Mouse (Mus musculus): ENCODE results near the gene Nek9. TPM values are rescaled to one million over a fixed set of nuclear protein-coding genes. Genes with fewer than 3 reads are reported as not detected.

Nek9 gene
- total RNA-seq, 2 experiments from 2014 or later = 75.6 to 75.8 TPM

DNA sequence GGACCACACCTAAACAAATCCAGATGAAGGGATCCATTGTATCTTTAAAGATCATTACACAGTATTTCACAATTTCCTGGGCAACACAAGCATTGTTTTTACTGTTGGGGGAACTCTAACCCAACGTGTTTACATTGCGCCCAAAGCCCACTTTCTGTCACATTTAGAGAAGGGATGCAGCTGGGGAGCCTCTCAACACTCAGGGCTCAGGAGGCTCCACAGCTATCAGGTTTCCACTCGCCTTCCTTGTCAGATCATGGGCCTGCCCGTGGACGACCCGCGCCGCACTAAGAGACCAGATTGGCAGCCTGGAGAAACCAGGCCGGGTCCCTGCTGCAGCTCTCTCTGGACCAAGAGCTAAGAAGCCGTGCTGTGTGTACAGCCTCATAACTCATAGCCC, 65.7 kb downstream of the Nek9 start:
- intact Hi-C loops (cut with DNase I) = no loop called here
- peak; percentile 26 to 29 for DNase-seq

DNA sequence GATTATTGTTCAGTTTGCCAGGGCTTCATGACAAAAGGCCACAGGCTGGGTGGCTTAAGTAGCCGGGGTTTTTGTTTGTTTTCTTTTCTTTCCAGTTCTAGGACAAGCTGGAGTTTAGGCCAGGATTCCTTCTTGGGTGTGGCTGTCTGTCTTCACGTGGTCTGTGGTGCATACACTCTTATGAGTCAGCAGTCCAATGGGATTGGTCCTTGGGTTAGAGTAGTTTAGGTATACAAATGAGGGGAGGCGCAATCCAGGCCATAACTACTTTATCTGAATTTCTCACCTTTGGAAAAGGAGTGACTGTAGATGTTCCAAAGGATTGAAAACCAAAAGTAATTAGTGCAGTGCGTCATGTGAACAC, 67.3 kb downstream of the Nek9 start:
- no peak for DNase-seq
- intact Hi-C loops (cut with DNase I) = no loop called here

DNA sequence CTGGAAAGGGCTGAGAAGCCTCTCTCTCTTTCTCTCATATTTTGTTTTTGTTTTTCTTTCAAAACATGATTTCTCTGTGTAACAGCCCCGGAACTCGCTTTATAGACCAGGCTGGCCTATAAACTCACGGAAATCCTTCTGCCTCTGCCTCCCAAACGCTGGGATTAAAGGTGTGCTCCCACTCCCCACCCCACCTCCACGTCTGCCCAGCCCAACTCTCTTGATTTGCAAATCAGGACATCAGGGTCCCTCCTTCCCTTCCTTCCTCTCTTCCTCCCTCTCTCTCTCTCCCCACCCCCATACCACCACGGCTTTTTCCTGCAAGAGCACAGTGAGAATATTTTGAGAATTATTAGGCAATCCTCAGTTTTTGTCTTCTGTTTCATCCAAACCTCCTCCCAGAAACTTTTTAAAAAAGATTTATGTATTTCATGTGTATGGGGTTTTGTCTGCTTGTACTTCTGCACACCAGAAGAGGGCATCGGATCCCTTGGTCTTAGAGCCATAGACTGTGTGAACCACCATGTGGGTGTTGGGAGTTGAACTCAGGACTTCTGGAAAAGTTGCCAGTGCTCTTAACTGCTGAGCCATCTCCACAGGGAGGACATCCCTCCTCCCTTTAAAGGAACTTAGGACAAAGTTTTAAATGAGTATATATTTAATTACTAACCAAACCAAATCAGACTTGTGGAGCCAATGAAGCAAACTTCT, 67.9 kb downstream of the Nek9 start:
- no peak for DNase-seq
- intact Hi-C loops (cut with DNase I) = no loop called here

DNA sequence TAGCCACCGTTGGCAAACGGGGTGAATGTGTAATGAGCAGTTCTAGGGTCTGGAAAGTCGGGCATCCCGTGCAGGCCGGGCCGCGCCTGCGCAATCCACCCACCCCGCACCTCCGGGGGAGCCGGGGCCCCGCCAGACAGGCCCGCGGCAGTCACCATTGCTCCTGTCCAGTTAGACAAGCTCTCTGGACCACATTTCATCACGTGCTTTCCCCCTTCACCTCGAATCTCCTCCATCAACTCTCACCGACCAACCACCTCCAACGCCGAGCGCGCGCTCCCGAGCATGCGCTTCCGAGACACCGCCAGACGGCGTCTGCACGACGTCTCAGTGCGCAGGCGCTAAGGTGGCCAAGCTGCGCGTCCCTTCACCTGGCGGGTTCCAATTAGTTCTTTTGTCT, 68.8 kb downstream of the Nek9 start, which contains the start of gene Mlh3:
Mlh3 (minus strand) TSS at position 281 of the 400 bp plus-strand sequence.
- intact Hi-C loops (cut with DNase I) = no loop called here
- DNase-seq = peak; percentile 85 to 86

DNA sequence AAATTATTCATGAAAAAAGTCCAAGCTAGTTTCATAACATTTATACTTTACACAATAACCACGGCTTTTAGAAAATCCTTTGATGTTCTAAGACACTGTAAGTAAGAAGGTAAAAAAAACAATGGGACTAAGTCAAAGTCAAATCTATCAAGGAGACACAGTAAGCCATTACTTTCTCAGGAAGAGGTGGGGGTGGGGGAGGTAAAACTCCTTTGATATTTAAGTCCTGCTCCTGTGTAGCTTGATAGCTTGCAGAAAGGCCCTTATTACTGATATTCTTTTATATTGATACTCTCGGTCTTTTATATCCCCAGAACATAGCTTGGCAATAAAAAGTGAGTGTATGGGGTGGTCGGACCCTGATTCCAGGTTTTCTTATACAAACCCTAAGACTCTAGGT, 69.3 kb downstream of the Nek9 start:
- intact Hi-C loops (cut with DNase I) = loop anchor here (5.0 kb wide), 1 partner anchor 48 kb away; no protein-coding TSS in a partner anchor
- no peak for DNase-seq

DNA sequence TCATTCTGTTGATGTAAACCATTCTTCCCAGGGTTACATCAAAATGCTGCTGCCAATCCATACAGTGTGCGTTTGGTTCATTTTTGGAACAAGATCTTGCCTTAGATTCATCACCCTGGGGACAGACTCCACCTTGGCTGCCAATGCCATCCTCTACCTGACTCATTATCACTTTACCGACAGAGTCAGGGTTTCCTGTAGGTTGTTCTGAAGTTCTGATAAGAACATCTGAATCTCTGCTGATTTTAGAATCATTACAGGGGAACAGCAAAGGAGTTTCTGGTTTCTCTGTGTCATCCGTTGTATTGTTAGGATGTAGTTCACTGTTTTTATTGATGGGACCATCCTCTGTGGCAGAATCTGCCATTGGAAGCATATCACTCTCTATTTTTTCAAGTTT, 72.9 kb downstream of the Nek9 start:
- intact Hi-C loops (cut with DNase I) = loop anchor here (2.0 to 5.0 kb wide), 2 partner anchors 15 to 44 kb away; no protein-coding TSS in a partner anchor
- no peak for DNase-seq

DNA sequence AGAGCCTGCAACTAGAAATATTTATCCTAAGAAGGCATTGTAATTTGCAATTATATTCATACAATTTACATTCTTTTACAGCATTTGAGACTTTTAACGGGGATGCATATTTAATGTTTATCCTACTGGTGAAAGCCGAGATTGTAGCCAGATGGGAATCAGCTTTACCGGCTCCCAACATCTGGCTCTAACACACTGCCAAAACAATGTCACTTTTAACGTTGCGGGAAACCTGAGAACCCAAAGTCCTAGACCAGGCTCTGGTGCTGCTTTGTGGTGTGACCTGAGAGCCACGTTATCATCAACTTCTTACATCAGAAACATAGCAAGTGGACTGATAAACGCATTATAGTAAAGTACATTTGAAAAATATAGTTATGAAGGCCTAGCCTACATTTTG, 74.2 kb downstream of the Nek9 start:
- intact Hi-C loops (cut with DNase I) = loop anchor here (5.0 kb wide), 1 partner anchor 43 kb away; no protein-coding TSS in a partner anchor
- DNase-seq = no peak

DNA sequence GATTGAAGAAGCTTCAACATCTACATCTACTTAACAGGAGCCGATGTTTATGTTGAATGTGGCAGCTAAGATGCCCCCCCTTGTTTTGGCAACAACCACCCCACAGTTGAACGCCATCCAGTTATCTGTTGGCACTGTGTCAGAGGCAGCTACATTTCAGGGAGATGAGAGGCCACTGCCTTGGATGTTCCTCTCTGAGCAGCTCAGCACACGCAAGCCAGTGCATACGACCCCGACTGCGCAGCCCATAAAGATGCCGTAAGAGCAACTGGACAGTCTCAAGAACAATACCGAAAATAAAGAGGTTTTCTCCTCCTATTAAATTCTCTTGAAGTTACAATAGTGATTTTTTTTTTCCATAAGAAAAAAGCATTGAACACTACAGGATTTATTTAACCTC, 74.6 kb downstream of the Nek9 start:
- DNase-seq = no peak
- intact Hi-C loops (cut with DNase I) = no loop called here

DNA sequence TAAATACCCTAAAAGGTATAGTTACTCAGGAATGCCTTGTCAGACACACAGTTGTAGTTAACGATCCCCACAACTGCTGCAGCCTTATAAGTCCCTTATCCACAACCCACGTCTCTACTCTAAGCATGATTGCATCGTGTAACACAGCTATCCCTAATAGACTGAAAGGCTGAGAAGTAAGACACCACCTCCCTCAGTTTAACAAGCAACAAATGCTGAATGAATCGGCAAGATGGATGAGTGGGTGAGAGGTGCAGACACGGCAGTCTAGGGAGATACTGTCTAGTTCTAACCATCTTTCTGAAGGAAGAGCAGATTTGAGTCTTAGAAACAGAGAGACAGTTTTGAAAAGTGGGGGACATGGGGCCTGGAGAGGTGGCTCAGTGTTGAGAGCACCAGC, 76.0 kb downstream of the Nek9 start:
- intact Hi-C loops (cut with DNase I) = no loop called here
- no peak for DNase-seq

DNA sequence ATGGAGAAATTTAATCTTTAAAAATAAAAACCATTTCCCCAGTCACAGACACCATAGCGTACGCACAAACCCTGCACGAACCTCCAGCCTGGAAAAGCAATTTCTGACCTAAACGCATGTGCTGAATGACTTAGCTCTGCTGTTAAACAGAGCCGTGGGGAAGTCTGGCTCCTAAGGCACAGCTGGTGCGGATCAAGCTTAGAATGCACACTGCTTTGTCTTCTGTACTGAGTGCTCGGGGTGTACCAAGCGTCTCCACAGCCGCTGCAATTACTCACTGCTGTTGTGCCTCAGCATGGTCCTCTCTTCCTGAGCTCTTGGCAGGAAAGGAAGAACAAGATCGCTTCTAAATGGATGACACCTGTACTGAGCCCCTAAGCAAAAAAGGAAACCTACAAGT, 76.7 kb downstream of the Nek9 start:
- DNase-seq = peak in 1 of 2 experiments; percentile 22

DNA sequence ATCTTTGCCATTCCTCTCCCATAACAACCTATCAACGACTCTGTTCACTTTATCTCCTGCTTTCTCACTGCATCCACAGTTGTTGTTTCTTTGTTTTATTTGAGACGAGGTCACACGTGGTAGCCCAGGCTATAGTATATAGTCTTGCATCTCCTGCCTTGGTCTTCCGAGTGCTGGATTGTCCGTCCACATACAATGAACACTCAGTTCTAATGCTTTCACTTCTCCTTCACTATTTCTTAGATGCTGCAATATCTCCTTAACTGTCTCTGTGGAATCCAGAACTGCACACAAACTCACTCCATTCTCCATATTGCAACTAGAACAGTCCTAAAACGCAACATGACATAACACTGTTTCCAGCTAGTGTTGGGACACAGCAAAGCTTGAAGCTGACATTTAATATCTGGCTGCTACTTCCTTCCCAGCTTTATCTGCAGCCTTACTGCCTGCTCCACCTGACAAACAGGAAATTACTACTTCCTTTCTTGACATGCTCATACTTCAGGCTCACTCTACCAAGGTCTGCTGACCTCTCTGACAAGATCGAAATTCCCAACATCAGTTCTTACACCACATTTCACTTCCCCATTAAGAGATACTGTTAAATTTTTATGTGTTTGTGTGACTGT, 82.0 kb downstream of the Nek9 start:
- no peak for DNase-seq
- intact Hi-C loops (cut with DNase I) = no loop called here

More for the DNA sequence above, 76.7 kb downstream of the Nek9 start:
- intact Hi-C loops (cut with DNase I) = no loop called here

DNA sequence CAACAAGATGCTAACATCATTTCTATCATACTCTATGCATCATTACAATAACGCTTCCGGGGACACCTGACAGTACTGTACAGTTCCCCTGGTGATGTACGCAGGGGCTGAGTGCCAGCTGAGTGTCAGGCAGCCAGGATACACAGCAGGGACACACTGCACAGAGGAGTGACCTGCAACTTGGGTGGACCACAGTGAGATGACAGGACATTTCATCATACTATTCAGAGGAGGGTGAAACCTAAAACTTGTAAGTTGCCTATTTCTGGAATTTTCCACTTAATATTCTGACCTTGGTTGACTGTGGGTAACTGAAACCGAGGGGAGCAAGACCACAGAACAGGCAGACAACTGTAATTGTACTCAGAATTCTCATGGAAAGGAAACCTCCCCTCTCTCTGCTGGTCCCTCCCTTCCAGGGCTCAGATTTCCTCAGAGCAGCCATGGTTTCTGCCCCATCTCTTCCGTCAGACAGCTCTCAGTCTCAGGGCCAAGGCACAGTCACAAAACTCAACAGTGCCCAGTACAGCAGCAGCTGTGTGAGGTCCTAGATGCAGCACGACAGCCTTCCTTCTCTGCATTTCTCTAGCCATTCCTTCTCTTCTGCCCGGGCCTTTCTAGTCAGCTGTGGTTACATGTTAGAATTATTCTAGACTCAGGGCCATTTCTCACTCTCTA, 82.9 kb downstream of the Nek9 start:
- intact Hi-C loops (cut with DNase I) = no loop called here
- peak in 1 of 2 experiments; percentile 26 for DNase-seq

DNA sequence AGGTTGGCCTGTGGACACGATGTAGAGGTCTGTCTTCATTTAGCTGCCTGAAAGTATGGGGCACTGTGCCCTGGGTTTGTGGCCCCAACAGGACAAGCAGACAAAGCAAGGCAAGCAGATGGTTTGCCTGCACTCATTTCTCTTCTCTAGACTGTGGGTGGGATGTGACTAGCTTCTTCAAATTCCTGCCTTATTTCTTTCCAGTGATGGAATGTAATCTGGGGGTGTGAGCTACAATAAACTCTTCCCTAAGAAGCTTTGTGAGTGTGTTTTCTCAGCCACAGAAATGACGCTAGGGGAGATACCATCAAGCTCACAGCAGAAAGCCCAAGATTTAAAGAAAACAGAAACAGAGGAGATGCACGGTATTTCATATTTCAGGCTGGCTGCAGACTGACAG, 87.1 kb downstream of the Nek9 start:
- no peak for DNase-seq
- intact Hi-C loops (cut with DNase I) = no loop called here

Other genes with a start within 250 kb of the Nek9 start
- 1 to 10 TPM; 1.1 to 2.7 TPM for gene Prox2, start 228.6 kb downstream of the Nek9 start, total RNA-seq (2021)
- 100 to 1,000 TPM; 713 to 718 TPM for gene Dlst, start 228.5 kb downstream of the Nek9 start, total RNA-seq (2021)
- 1 to 10 TPM; 4.3 to 4.8 TPM for gene Rps6kl1, start 188.1 kb downstream of the Nek9 start, total RNA-seq (2021)
- 1 to 10 TPM; 3.5 to 4.6 TPM for gene Pgf, start 161.6 kb downstream of the Nek9 start, total RNA-seq (2021)
- 10 to 100 TPM; 47.0 to 50.4 TPM for gene Eif2b2, start 119.9 kb downstream of the Nek9 start, total RNA-seq (2021)
- 1 to 10 TPM; 8.3 to 8.6 TPM for gene Mlh3, start 68.8 kb downstream of the Nek9 start, total RNA-seq (2021)
- 10 to 100 TPM; 19.2 to 20.3 TPM for gene Acyp1, start 50.9 kb downstream of the Nek9 start, total RNA-seq (2021)
- 1 to 10 TPM; 1.5 to 2.2 TPM for gene Zc2hc1c, start 50.8 kb downstream of the Nek9 start, total RNA-seq (2021)
- gene Tmed10, start 35.5 kb upstream of the Nek9 start, total RNA-seq (2021) = 100 to 1,000 TPM; 150 to 157 TPM
- 1 to 10 TPM; 4.3 to 5.0 TPM for gene Fos, start 134.5 kb upstream of the Nek9 start, total RNA-seq (2021)

Data from heart, postnatal 14 days (tissue).